Mouse (Mus musculus) gastrocnemius, adult 8-10 months (tissue): Measurements from ENCODE around the gene Col6a2. TPM values are rescaled to one million over a fixed set of nuclear protein-coding genes. Genes with fewer than 3 reads are reported as not detected.

Source experiments
- DNase-seq, 2 experiments: peaks; one replicate each; pipeline ENCODE4 v3.0.0; 2022; ENCODE audit warnings: low spot score in 2 of 2
- total RNA-seq, 4 experiments: library from RNA; stranded (reverse); gene quantifications; 2 replicates each; pipeline ENCODE4 v1.2.4; 2022

Col6a2 gene
- total RNA-seq, 4 experiments from 2014 or later = 15.1 to 28.1 (median 17.1) TPM

- DNase-seq = no peak
These were observed 71.9 kb downstream of the Col6a2 start for GRCm38 (mm10) chr10:76551556-76551955.

- no peak for DNase-seq
These were observed 73.0 kb downstream of the Col6a2 start for GRCm38 (mm10) chr10:76550458-76550857.

- DNase-seq = no peak
These were observed 75.2 kb downstream of the Col6a2 start for GRCm38 (mm10) chr10:76548218-76548617.

- DNase-seq = no peak
These were observed 76.9 kb downstream of the Col6a2 start for GRCm38 (mm10) chr10:76546566-76546965.

Other genes starting within 250 kb of the Col6a2 start
- gene AC141477.1, start 183.2 kb downstream of the Col6a2 start, total RNA-seq = not detected
- gene Pcnt, start 180.8 kb downstream of the Col6a2 start, total RNA-seq = 10 to 100 TPM; 53.2 to 69.0 (median 59.0) TPM
- not detected for gene 2610028H24Rik, start 174.5 kb downstream of the Col6a2 start, total RNA-seq
- gene Mcm3ap, start 154.7 kb downstream of the Col6a2 start, total RNA-seq = 10 to 100 TPM; 15.6 to 19.9 (median 17.2) TPM
- gene Ybey, start 154.5 kb downstream of the Col6a2 start, total RNA-seq = 1 to 10 TPM; 3.7 to 4.4 (median 4.2) TPM
- 1 to 10 TPM; 4.4 to 8.1 (median 7.2) TPM for gene Lss, start 92.0 kb downstream of the Col6a2 start, total RNA-seq
- not detected for gene Spatc1l, start 61.4 kb downstream of the Col6a2 start, total RNA-seq
- gene Ftcd, start 48.0 kb downstream of the Col6a2 start, total RNA-seq = under 1 TPM in 1 of 4 experiments, not detected in 3; 0.27 TPM
- gene Col6a1, start 102.5 kb upstream of the Col6a2 start, total RNA-seq = 10 to 100 TPM; 11.6 to 27.0 (median 15.2) TPM